Mouse (Mus musculus): Measurements from ENCODE around the gene Tmtc1. TPM values are rescaled to one million over a fixed set of nuclear protein-coding genes. Genes with fewer than 3 reads are reported as not detected.

Gene Tmtc1
- polyA plus RNA-seq, 1 experiment, result not detected

- H3K4me3 ChIP-seq (replicated peaks), result no peak overlapping the region
- H3K27me3 ChIP-seq (ENCODE audit: control insufficient read depth), result no peaks in the 10 kb centered on the region
- H3K4me1 ChIP-seq (ENCODE audit: control insufficient read depth), result no peaks in the 10 kb centered on the region
- no peak for TF ChIP-seq TAL1 (IDR thresholded peaks at IDR 0.05; ENCODE audit: low read length)
- TF ChIP-seq GATA1 (IDR thresholded peaks at IDR 0.05; ENCODE audit: low read length), result no peak
- H3K9me3 ChIP-seq (ENCODE audit: control insufficient read depth, low read length), result no peaks in the 10 kb centered on the region
- H3K36me3 ChIP-seq (ENCODE audit: control insufficient read depth), result no peaks in the 10 kb centered on the region
Measured at GRCm38 (mm10) chr6:148367094-148367539, 77.1 kb downstream of the Tmtc1 start.

- H3K27me3 ChIP-seq (ENCODE audit: control insufficient read depth), result no peaks in the 10 kb centered on the region
- TF ChIP-seq GATA1 (IDR thresholded peaks at IDR 0.05; ENCODE audit: low read length) (no peak), TAL1 (IDR thresholded peaks at IDR 0.05; ENCODE audit: low read length) (no peak)
- no peak overlapping the region for H3K4me3 ChIP-seq (replicated peaks)
- no peaks in the 10 kb centered on the region for H3K9me3 ChIP-seq (ENCODE audit: control insufficient read depth, low read length)
- no peaks in the 10 kb centered on the region for H3K36me3 ChIP-seq (ENCODE audit: control insufficient read depth)
- no peaks in the 10 kb centered on the region for H3K4me1 ChIP-seq (ENCODE audit: control insufficient read depth)
Measured at GRCm38 (mm10) chr6:148366629-148367028, 77.6 kb downstream of the Tmtc1 start.

GRCm38 (mm10) chr6:148363162-148363561 is 81.0 kb downstream of the Tmtc1 start:
- no peaks in the 10 kb centered on the region for H3K4me1 ChIP-seq (ENCODE audit: control insufficient read depth)
- H3K27me3 ChIP-seq (ENCODE audit: control insufficient read depth), result no peaks in the 10 kb centered on the region
- TF ChIP-seq TAL1 (IDR thresholded peaks at IDR 0.05; ENCODE audit: low read length), result no peak
- TF ChIP-seq GATA1 (IDR thresholded peaks at IDR 0.05; ENCODE audit: low read length), result no peak
- no peaks in the 10 kb centered on the region for H3K36me3 ChIP-seq (ENCODE audit: control insufficient read depth)
- H3K4me3 ChIP-seq (replicated peaks), result no peak overlapping the region
- no peaks in the 10 kb centered on the region for H3K9me3 ChIP-seq (ENCODE audit: control insufficient read depth, low read length)

GRCm38 (mm10) chr6:148362475-148362874 is 81.7 kb downstream of the Tmtc1 start:
- TF ChIP-seq GATA1 (IDR thresholded peaks at IDR 0.05; ENCODE audit: low read length) (no peak), TAL1 (IDR thresholded peaks at IDR 0.05; ENCODE audit: low read length) (no peak)
- Histone ChIP-seq H3K4me1 (ENCODE audit: control insufficient read depth) (no peaks in the 10 kb centered on the region), H3K27me3 (ENCODE audit: control insufficient read depth) (no peaks in the 10 kb centered on the region), H3K9me3 (ENCODE audit: control insufficient read depth, low read length) (no peaks in the 10 kb centered on the region), H3K36me3 (ENCODE audit: control insufficient read depth) (no peaks in the 10 kb centered on the region), H3K4me3 (replicated peaks) (no peak overlapping the region)

GRCm38 (mm10) chr6:148359348-148359905 is 84.8 kb downstream of the Tmtc1 start:
- peaks cover 2% of the 10 kb centered on the region; the same call in 1 of the 2 replicates for H3K27me3 ChIP-seq (ENCODE audit: control insufficient read depth)
- H3K4me1 ChIP-seq (ENCODE audit: control insufficient read depth), result peaks cover 9% of the 10 kb centered on the region
- peaks cover 9% of the 10 kb centered on the region for H3K9me3 ChIP-seq (ENCODE audit: control insufficient read depth, low read length)
- no peaks in the 10 kb centered on the region; the same call in 1 of the 2 replicates for H3K36me3 ChIP-seq (ENCODE audit: control insufficient read depth)
- TF ChIP-seq TAL1 (IDR thresholded peaks at IDR 0.05; ENCODE audit: low read length) (no peak), GATA1 (IDR thresholded peaks at IDR 0.05; ENCODE audit: low read length) (no peak)
- no peak overlapping the region for H3K4me3 ChIP-seq (replicated peaks)

- H3K36me3 ChIP-seq (ENCODE audit: control insufficient read depth), result no peaks in the 10 kb centered on the region; the same call in 1 of the 2 replicates
- no peak for TF ChIP-seq TAL1 (IDR thresholded peaks at IDR 0.05; ENCODE audit: low read length)
- TF ChIP-seq GATA1 (IDR thresholded peaks at IDR 0.05; ENCODE audit: low read length), result no peak
- H3K4me1 ChIP-seq (ENCODE audit: control insufficient read depth), result peaks cover 11% of the 10 kb centered on the region
- H3K27me3 ChIP-seq (ENCODE audit: control insufficient read depth), result peaks cover 2% of the 10 kb centered on the region; the same call in 1 of the 2 replicates
- peaks cover 9% of the 10 kb centered on the region for H3K9me3 ChIP-seq (ENCODE audit: control insufficient read depth, low read length)
- H3K4me3 ChIP-seq (replicated peaks), result no peak overlapping the region
Measured at GRCm38 (mm10) chr6:148358580-148359246, 85.5 kb downstream of the Tmtc1 start.

- Histone ChIP-seq H3K27me3 (ENCODE audit: control insufficient read depth) (peaks cover 2% of the 10 kb centered on the region; the same call in 1 of the 2 replicates), H3K4me3 (replicated peaks) (no peak overlapping the region), H3K36me3 (ENCODE audit: control insufficient read depth) (no peaks in the 10 kb centered on the region; the same call in 1 of the 2 replicates), H3K9me3 (ENCODE audit: control insufficient read depth, low read length) (peaks cover 9% of the 10 kb centered on the region), H3K4me1 (ENCODE audit: control insufficient read depth) (peaks cover 11% of the 10 kb centered on the region)
- TF ChIP-seq TAL1 (IDR thresholded peaks at IDR 0.05; ENCODE audit: low read length), result no peak
- no peak for TF ChIP-seq GATA1 (IDR thresholded peaks at IDR 0.05; ENCODE audit: low read length)
Measured at GRCm38 (mm10) chr6:148356141-148356540, 88.0 kb downstream of the Tmtc1 start.

GRCm38 (mm10) chr6:148354509-148355474 is 89.4 kb downstream of the Tmtc1 start:
- TF ChIP-seq GATA1 (IDR thresholded peaks at IDR 0.05; ENCODE audit: low read length) (no peak), TAL1 (IDR thresholded peaks at IDR 0.05; ENCODE audit: low read length) (no peak)
- Histone ChIP-seq H3K4me3 (replicated peaks) (peak overlapping the region; percentile 67), H3K4me1 (ENCODE audit: control insufficient read depth) (peaks cover 11% of the 10 kb centered on the region)

More at GRCm38 (mm10) chr6:148354509-148355474, 89.4 kb downstream of the Tmtc1 start:
- Histone ChIP-seq H3K36me3 (ENCODE audit: control insufficient read depth) (no peaks in the 10 kb centered on the region; the same call in 1 of the 2 replicates), H3K27me3 (ENCODE audit: control insufficient read depth) (peaks cover 2% of the 10 kb centered on the region; the same call in 1 of the 2 replicates), H3K9me3 (ENCODE audit: control insufficient read depth, low read length) (peaks cover 9% of the 10 kb centered on the region)

Data from erythroblast, embryonic 14.5 days (primary cell).